Mouse (Mus musculus): ENCODE measurements around the gene Klre1.

GRCm38 (mm10) chr6:129591508-129591907 is 13.8 kb downstream of the Klre1 start, which contains the start of gene Klrd1:
- TF ChIP-seq CTCF (IDR thresholded peaks at IDR 0.05; ENCODE audit: low read depth, low read length), result no peak
- no peak for TF ChIP-seq POLR2A (IDR thresholded peaks at IDR 0.05; ENCODE audit: extremely low read depth, insufficient read depth, low read length)
